Mouse (Mus musculus) brain, embryonic 14.5 days (tissue): ENCODE results near the gene Nckipsd. TPM values are rescaled to one million over a fixed set of nuclear protein-coding genes. Genes with fewer than 3 reads are reported as not detected.

Experiments
- DNase-seq: peaks from one replicate; pipeline ENCODE4 v3.0.0-alpha.2; 2011; ENCODE audit warnings: low read depth
- CTCF ChIP-seq: fragments of 200-500 bp; IDR thresholded peaks from 2 replicates; pipeline ENCODE4 v1.5.1; 2012; ENCODE audit warnings: inconsistent platforms, mild to moderate bottlenecking, moderate library complexity, borderline replicate concordance; ENCODE audit not compliant: insufficient read depth, insufficient read length; ENCODE audit errors: extremely low read depth
- POLR2A ChIP-seq: fragments of 200-500 bp; IDR thresholded peaks from 2 replicates; pipeline ENCODE4 v1.6.1; 2012; ENCODE audit warnings: mild to moderate bottlenecking, inconsistent platforms, borderline replicate concordance; ENCODE audit not compliant: poor library complexity, insufficient read depth, insufficient read length, severe bottlenecking; ENCODE audit errors: extremely low read depth
- polyA plus RNA-seq: library from polyadenylated mRNA; depleted of rRNA; stranded (reverse); fragments of >200 nt; gene quantifications from 2 replicates; pipeline ENCODE4 v1.2.3, GENCODE M21; 2012; rRNA removed

The Nckipsd gene
- 34.3 and 38.5 TPM in 2 replicates for polyA plus RNA-seq

GRCm38 (mm10) chr9:108808163-108808665 lies at the start of gene Nckipsd:
Gene Nckipsd (plus strand): TSS chr9:108808368.
- peak; percentile 95 for DNase-seq
- TF ChIP-seq POLR2A = peak; percentile 79; the same call in 1 of the 2 replicates
- peak; percentile 91 for TF ChIP-seq CTCF

- TF ChIP-seq POLR2A (no peak), CTCF (no peak)
- no peak for DNase-seq
Observed at GRCm38 (mm10) chr9:108759121-108759520, 49.0 kb upstream of the Nckipsd start.

DNA sequence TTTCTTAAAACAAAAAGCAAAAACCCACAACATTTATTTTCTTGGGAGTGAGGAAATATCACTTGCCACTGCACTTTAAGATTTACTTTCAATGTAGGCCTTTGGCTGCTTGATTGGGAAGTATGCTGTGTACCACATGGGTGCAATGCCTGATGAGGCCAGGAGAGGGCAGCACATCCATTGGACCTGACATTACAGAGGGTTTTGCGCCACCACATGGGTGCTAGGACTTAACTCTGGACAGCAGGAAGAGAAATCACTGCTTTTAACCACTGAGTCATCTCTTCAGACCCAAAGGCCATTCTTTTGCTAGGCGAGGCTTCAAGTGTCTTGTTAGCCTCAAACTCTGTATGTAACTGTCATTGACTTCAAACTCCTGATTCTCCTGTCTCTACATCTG lies 48.4 kb upstream of the Nckipsd start:
- peak; percentile 17 for DNase-seq

DNA sequence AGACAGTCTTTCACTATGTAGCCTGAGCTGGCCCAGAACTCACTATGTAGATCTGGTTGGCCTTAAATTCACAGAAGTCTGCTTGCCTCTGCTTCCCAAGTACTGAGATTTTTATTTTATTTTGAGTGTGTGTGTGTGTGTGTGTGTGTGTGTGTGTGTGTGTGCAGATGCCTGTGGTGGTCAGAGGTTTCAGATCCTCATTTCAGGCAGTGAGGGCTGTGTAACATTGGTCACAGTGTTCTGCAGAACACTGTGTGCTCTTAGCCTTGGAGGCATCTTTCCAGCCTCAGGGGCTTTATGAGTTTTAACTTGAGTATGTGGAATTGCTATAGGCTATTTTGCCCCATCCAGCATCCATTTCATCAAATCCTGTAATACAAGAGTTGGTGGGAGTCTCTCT lies 46.6 kb upstream of the Nckipsd start:
- no peak for TF ChIP-seq CTCF
- no peak for TF ChIP-seq POLR2A
- no peak for DNase-seq

More for the DNA sequence above, 48.4 kb upstream of the Nckipsd start:
- TF ChIP-seq CTCF (peak; percentile 63; the same call in 1 of the 2 replicates), POLR2A (no peak)

DNA sequence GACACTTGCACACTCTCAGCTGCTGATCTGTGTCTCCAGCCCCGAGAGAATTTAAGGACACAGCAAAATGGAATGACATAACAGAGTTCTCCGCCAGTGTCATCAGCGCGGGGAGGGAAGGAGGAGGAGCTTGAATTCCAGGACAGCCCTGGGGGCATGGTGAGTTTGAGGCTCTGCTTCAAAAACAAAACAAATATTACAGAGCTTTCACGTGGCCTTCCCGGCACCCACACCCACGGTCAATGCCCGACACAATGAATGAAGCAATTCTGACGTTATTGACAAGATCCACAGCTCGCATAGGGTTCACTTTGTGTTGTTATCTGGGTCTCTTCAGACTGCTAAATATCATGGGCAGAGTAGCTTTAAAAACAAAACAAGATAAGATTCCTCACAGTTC lies 43.2 kb upstream of the Nckipsd start:
- DNase-seq = no peak
- TF ChIP-seq POLR2A = no peak
- TF ChIP-seq CTCF = no peak

DNA sequence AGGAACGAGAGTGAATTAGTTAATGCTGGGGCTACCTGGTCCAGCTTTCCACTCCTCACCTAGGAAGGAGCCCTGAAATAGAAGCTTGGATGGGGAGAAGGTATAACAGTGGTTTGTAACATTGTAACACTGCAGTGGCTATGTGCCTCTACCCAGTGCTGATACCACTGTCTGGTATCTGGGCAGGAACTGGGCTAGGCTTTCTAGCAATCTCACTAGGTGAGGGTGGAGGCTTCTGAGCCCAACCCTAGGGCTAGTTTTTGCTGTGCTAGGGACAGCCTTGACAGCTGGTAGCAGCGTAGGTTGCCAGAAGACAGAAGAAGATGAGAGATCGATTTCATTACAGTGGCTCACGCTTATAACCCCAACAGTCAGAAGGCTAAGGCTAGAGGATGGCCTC lies 31.6 kb upstream of the Nckipsd start:
- no peak for DNase-seq
- no peak for TF ChIP-seq POLR2A
- no peak for TF ChIP-seq CTCF

DNA sequence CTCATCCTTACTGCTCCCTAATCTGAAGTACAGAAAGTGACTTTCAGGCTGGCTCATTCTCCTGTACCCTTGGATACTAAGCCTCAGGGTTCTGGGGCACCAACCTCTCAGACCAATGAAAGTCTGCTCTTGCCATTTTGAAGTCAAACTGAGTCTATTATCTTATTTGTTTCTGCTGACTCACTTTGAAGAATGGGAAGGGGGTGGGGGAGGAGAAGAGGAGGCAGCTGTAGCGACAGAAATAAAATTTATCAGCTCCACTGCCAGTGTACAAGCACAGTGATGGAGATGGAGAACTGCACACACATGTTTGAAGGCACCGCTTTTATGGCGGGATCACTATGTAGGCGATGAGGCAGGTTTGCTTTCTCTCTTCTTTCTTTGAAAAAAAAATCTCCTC lies 30.9 kb upstream of the Nckipsd start:
- TF ChIP-seq CTCF (no peak), POLR2A (no peak)
- no peak for DNase-seq

DNA sequence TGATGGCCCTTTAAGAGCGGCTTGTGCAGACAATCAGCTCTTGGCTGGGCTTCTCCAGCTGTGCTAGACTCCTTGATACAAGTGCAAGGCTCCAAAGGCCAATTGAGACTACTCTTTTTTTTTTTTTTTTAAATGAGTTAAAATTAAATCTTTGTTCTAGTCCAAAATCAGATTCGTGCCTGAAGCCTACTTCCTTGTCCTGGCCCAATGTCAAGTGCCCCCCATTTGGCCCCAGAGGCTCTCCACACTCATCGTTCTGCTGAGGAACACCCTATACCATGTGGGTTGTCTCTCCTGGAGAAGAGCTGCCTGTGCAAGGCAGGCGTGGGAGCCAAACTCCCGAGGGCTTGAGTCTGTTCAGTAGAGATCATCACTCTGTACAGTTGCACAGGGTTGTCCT lies 27.2 kb upstream of the Nckipsd start:
- no peak for DNase-seq
- TF ChIP-seq POLR2A = no peak
- no peak for TF ChIP-seq CTCF

DNA sequence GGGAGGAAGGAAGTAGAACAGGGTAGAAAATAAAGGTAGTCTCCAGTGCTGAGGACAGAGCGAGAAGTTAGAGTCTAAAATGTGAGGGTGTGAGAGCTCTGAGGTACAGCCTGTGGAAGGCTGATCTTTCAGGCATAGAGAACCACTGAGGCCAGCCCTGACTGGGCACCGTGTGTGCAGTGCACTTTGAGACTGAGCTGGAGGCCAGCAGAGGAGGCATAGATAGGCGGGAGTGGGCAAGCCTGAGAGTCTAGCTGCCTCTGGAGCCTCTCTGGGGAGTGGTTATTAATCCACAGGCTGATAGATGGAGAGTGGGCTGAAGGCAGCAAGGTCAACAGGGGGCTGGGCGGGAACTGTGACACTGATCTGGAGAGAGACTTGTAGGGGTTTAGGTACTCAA lies 26.3 kb upstream of the Nckipsd start:
- TF ChIP-seq CTCF (no peak), POLR2A (no peak)
- DNase-seq = no peak

- peak; percentile 62 for DNase-seq
- TF ChIP-seq POLR2A = no peak
- no peak for TF ChIP-seq CTCF
Observed at GRCm38 (mm10) chr9:108782836-108783547, 25.2 kb upstream of the Nckipsd start.

- peak; percentile 99 for DNase-seq
- TF ChIP-seq POLR2A (peak; percentile 78), CTCF (no peak)
Observed at GRCm38 (mm10) chr9:108783548-108784463, 24.4 kb upstream of the Nckipsd start, which contains the start of gene Ip6k2. Gene Ip6k2 (plus strand): TSS chr9:108783796.
